Mouse (Mus musculus): Measurements from ENCODE around the gene Nrg3. TPM values are rescaled to one million over a fixed set of nuclear protein-coding genes. Genes with fewer than 3 reads are reported as not detected.

Gene Nrg3
- total and polyA plus RNA-seq, 3 experiments = not detected

- no peaks in the 10 kb centered on the region for H3K79me2 ChIP-seq (ENCODE audit: control insufficient read depth, insufficient read depth, low read length, poor library complexity)
Measured at GRCm38 (mm10) chr14:38444788-38445187, 1028.1 kb downstream of the Nrg3 start.

DNA sequence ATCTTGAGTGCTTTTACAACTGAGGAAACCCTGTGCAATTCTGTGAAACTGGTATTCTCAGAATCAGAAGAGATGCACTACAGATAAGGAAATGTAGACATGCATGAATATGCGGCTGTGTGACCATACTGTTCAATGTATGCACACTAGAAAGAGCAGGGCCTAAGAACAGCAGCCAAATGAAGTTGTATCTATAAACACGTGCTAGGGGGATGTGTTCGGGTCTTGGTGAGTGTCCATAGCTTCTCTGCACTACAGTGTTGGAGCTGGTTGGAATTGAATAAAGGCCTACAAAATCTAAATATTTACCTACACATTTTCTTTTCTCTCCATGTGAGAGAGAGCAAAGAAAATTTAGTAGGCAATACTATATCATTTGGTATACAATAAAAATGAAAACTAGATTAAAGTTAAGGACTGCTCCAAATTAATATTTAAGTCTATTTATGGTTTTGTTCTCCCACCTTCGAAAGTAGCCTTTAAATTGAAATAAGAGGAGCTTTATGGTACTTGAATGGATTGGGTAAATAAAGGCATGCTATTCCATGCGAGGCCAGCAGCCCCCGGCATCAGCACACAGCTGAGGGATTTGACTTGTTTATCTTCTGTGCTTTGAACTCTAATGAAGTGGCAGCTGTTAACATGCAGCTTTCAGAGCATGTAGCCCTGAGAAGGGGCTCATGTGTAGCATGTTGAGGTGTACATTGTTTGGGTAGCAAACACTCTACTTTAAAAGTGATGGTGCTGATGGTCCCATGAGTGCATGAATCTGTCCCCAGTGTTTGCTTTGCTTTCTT is 1038.9 kb downstream of the Nrg3 start:
- H3K27ac ChIP-seq (ENCODE audit: control insufficient read depth, low read depth, low read length) = no peak overlapping the region
- no peaks in the 10 kb centered on the region for H3K9me3 ChIP-seq (replicated peaks; ENCODE audit: insufficient read depth, low read length)
- no peak for TF ChIP-seq MYB (IDR thresholded peaks at IDR 0.05; ENCODE audit: low read depth, low read length)
- TF ChIP-seq MAX (IDR thresholded peaks at IDR 0.05; ENCODE audit: low read length) = no peak
- TF ChIP-seq ZMIZ1 (IDR thresholded peaks at IDR 0.05; ENCODE audit: low read depth, low read length) = no peak
- no peak for TF ChIP-seq MAFK (IDR thresholded peaks at IDR 0.05; ENCODE audit: borderline replicate concordance, low read depth, low read length)
- no peak for TF ChIP-seq HCFC1 (IDR thresholded peaks at IDR 0.05; ENCODE audit: low read depth, low read length)
- no peak for TF ChIP-seq SIN3A (IDR thresholded peaks at IDR 0.05; ENCODE audit: low read length)
- no peak for TF ChIP-seq MYC (IDR thresholded peaks at IDR 0.05; ENCODE audit: low read depth, low read length)
- no peak for TF ChIP-seq TBP (IDR thresholded peaks at IDR 0.05; ENCODE audit: low read depth, low read length)
- TF ChIP-seq GABPA (IDR thresholded peaks at IDR 0.05; ENCODE audit: low read depth, low read length) = no peak
- no peak for TF ChIP-seq ETS1 (IDR thresholded peaks at IDR 0.05; ENCODE audit: low read depth, low read length)
- TF ChIP-seq JUND (IDR thresholded peaks at IDR 0.05; ENCODE audit: low read depth, low read length) = no peak
- TF ChIP-seq CTCF (IDR thresholded peaks at IDR 0.05 in 2 of 3, conservative IDR thresholded peaks at IDR 0.05 in 1 of 3; ENCODE audit: control insufficient read depth in 1 of 3, insufficient read depth in 1 of 3, low read depth in 2 of 3, low read length in 3 of 3, poor library complexity in 1 of 3, severe bottlenecking in 1 of 3) = no peak
- TF ChIP-seq ZKSCAN1 (IDR thresholded peaks at IDR 0.05; ENCODE audit: low read depth, low read length) = no peak
- TF ChIP-seq ZC3H11A (IDR thresholded peaks at IDR 0.05; ENCODE audit: low read depth, low read length) = no peak
- no peak for TF ChIP-seq MAZ (IDR thresholded peaks at IDR 0.05; ENCODE audit: low read depth, low read length)
- TF ChIP-seq CHD1 (IDR thresholded peaks at IDR 0.05; ENCODE audit: low read depth, low read length) = no peak
- TF ChIP-seq MEF2A (IDR thresholded peaks at IDR 0.05; ENCODE audit: extremely low read depth, insufficient replicate concordance, low read depth, low read length, poor library complexity, severe bottlenecking) = no peak
- no peak for TF ChIP-seq POLR2AphosphoS5 (IDR thresholded peaks at IDR 0.05; ENCODE audit: borderline replicate concordance, low read depth, low read length)
- no peaks in the 10 kb centered on the region for H3K79me2 ChIP-seq (ENCODE audit: control insufficient read depth, insufficient read depth, low read length, poor library complexity)
- H3K9ac ChIP-seq (ENCODE audit: control insufficient read depth, low read depth, low read length, poor library complexity, severe bottlenecking) = no peak overlapping the region
- no peak for DNase-seq (ENCODE audit: low read depth, low spot score)
- no peaks in the 10 kb centered on the region; a peak in 2 of 4 replicates for H3K27me3 ChIP-seq (ENCODE audit: control insufficient read depth in 1 of 2, insufficient read depth in 2 of 2, low read length in 2 of 2)
- H3K4me1 ChIP-seq (ENCODE audit: control insufficient read depth in 1 of 2, insufficient read depth in 2 of 2, low read length in 2 of 2) = no peaks in the 10 kb centered on the region
- no peaks in the 10 kb centered on the region for H3K36me3 ChIP-seq (ENCODE audit: control insufficient read depth in 1 of 2, insufficient read depth in 2 of 2, low read length in 2 of 2)
- no peak overlapping the region for H3K4me3 ChIP-seq (ENCODE audit: control insufficient read depth in 1 of 2, insufficient read depth in 1 of 2, low read depth in 2 of 2, low read length in 2 of 2)

More at GRCm38 (mm10) chr14:38444788-38445187, 1028.1 kb downstream of the Nrg3 start:
- Histone ChIP-seq H3K9me3 (replicated peaks; ENCODE audit: insufficient read depth, low read length) (no peaks in the 10 kb centered on the region), H3K4me1 (ENCODE audit: control insufficient read depth in 1 of 2, insufficient read depth in 2 of 2, low read length in 2 of 2) (no peaks in the 10 kb centered on the region), H3K27me3 (ENCODE audit: control insufficient read depth in 1 of 2, insufficient read depth in 2 of 2, low read length in 2 of 2) (no peaks in the 10 kb centered on the region), H3K9ac (ENCODE audit: control insufficient read depth, low read depth, low read length, poor library complexity, severe bottlenecking) (no peak overlapping the region), H3K27ac (ENCODE audit: control insufficient read depth, low read depth, low read length) (no peak overlapping the region), H3K36me3 (ENCODE audit: control insufficient read depth in 1 of 2, insufficient read depth in 2 of 2, low read length in 2 of 2) (no peaks in the 10 kb centered on the region), H3K4me3 (ENCODE audit: control insufficient read depth in 1 of 2, insufficient read depth in 1 of 2, low read depth in 2 of 2, low read length in 2 of 2) (no peak overlapping the region)
- no peak for DNase-seq (ENCODE audit: low read depth, low spot score)
- no peak for TF ChIP-seq USF2 (IDR thresholded peaks at IDR 0.05; ENCODE audit: borderline replicate concordance in 1 of 2, insufficient read depth in 1 of 2, low read depth in 1 of 2, low read length in 2 of 2)
- no peak for TF ChIP-seq MAX (IDR thresholded peaks at IDR 0.05; ENCODE audit: low read length)

All from MEL (cell line).